Mouse (Mus musculus): ENCODE results near the gene Gpr180.

DNA sequence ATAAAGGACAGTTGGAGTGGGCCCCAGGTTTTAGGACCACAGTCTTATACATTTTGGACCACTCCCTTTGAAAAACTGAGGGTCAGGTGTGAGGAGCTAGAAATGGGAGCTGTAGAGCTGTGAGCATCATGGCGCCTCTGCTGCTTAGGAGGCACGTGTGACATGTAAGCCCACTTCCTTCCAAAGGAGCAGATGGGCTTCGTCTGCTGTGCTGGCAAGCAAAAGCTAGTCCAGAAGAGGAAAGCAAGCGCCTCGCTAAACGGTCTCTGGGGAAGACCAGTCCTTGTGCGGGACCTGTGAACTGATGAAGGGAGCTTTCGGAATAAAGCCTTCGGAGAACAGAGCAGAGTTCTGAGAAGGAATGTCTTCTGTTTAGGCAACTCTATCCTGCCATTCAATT is 54.5 kb downstream of the Gpr180 start:
- TF ChIP-seq CTCF (IDR thresholded peaks at IDR 0.05; ENCODE audit: low read depth, low read length) (no peak), TAL1 (conservative IDR thresholded peaks at IDR 0.05; ENCODE audit: low read depth, low read length) (no peak), POLR2AphosphoS5 (IDR thresholded peaks at IDR 0.05; ENCODE audit: insufficient replicate concordance, low read depth, low read length) (no peak), GATA1 (IDR thresholded peaks at IDR 0.05; ENCODE audit: borderline replicate concordance, low read length) (no peak), GATA2 (IDR thresholded peaks at IDR 0.05; ENCODE audit: borderline replicate concordance, low read depth, low read length) (no peak)
